Mouse (Mus musculus): ENCODE data around the gene Agpat4.

GRCm38 (mm10) chr17:12163903-12164302, 45.4 kb downstream of the Agpat4 start:
- TF ChIP-seq POLR2A (IDR thresholded peaks at IDR 0.05; ENCODE audit: borderline replicate concordance, extremely low read depth, insufficient read depth, insufficient read length, poor library complexity, severe bottlenecking) (no peak), CTCF (IDR thresholded peaks at IDR 0.05; ENCODE audit: borderline replicate concordance, extremely low read depth, insufficient read depth, insufficient read length) (no peak)

Data from brain, embryonic 14.5 days (tissue).